Mouse (Mus musculus) intestine, postnatal 0 days (tissue): ENCODE measurements around the gene Bsn. TPM values are rescaled to one million over a fixed set of nuclear protein-coding genes. Genes with fewer than 3 reads are reported as not detected.

Experiments used
- ATAC-seq: fragments of 200-750 bp; cut with Nextera tagmentation; 2 replicates; pipeline ENCODE4 v1.8.0; 2017; ENCODE audit warnings: mild to moderate bottlenecking, moderate TSS enrichment, moderate library complexity
- H3K27ac ChIP-seq: fragments of 300-500 bp; sonication (generic); 2 replicates; pipeline ENCODE4 v1.5.1; 2014; ENCODE audit warnings: mild to moderate bottlenecking, low read depth, low read length, moderate library complexity
- H3K27me3 ChIP-seq: fragments of 300-500 bp; sonication (generic); replicated peaks from 2 replicates; pipeline ENCODE4 v1.6.1; 2014; ENCODE audit warnings: low read length, mixed read lengths; ENCODE audit not compliant: control insufficient read depth, insufficient read depth
- H3K36me3 ChIP-seq: fragments of 300-500 bp; sonication (generic); 2 replicates; pipeline ENCODE4 v1.6.1; 2014; ENCODE audit warnings: mild to moderate bottlenecking, moderate library complexity; ENCODE audit not compliant: control insufficient read depth, insufficient read depth
- H3K4me1 ChIP-seq: fragments of 300-500 bp; sonication (generic); replicated peaks from 2 replicates; pipeline ENCODE4 v1.6.1; 2014; ENCODE audit warnings: antibody characterized with exemption, low read length, mixed read lengths; ENCODE audit not compliant: control insufficient read depth, insufficient read depth
- H3K4me2 ChIP-seq: fragments of 300-500 bp; sonication (generic); replicated peaks from 2 replicates; pipeline ENCODE4 v1.6.1; 2014; ENCODE audit warnings: low read depth, mild to moderate bottlenecking, moderate library complexity
- H3K4me3 ChIP-seq: fragments of 300-500 bp; sonication (generic); 2 replicates; pipeline ENCODE4 v1.5.1; 2014; ENCODE audit warnings: low read depth, low read length
- H3K9ac ChIP-seq: fragments of 300-500 bp; sonication (generic); 2 replicates; pipeline ENCODE4 v1.6.1; 2014; ENCODE audit warnings: mild to moderate bottlenecking, low read depth, low read length
- H3K9me3 ChIP-seq: fragments of 300-500 bp; sonication (generic); 2 replicates; pipeline ENCODE4 v1.6.1; 2016; ENCODE audit warnings: mixed run types; ENCODE audit not compliant: control insufficient read depth
- CTCF ChIP-seq: sonication (generic); IDR thresholded peaks from 2 replicates; pipeline ENCODE4 v1.5.1; 2016; ENCODE audit warnings: low read depth, mild to moderate bottlenecking, control low read depth, antibody characterized with exemption, moderate library complexity
- WGBS: fragments of 180-500 bp; shearing (Covaris S2); extraction: QIAGEN DNeasy Blood & Tissue Kit; methylation state at CpG from one replicate; pipeline ENCODE4 v1.1.7; 2014; 5-methylcytosine and 5-hydroxymethylcytosine counted together
- polyA plus RNA-seq: library from polyadenylated mRNA; unstranded; fragments of >200 nt; fragmentation: Nextera tagmentation; extraction: Ambion mirVana; gene quantifications from 2 replicates; pipeline ENCODE4 v1.2.1, GENCODE M21; 2015

Gene Bsn
- polyA plus RNA-seq, 1 experiment from 2014 or later, result 1.6 TPM

- H3K36me3 ChIP-seq, result peaks cover 19% of the 10 kb centered on the region; the same call in 1 of the 2 replicates
- H3K9ac ChIP-seq, result no peak overlapping the region
- ATAC-seq, result peak; percentile 88
- H3K4me3 ChIP-seq, result no peak overlapping the region
- H3K9me3 ChIP-seq, result no peaks in the 10 kb centered on the region
- 14% methylated on average over 11 of the region's 11 CpGs for WGBS
- peak overlapping the region; percentile 90 for H3K27ac ChIP-seq
- H3K27me3 ChIP-seq, result no peaks in the 10 kb centered on the region
- no peak for TF ChIP-seq CTCF
- peaks cover 12% of the 10 kb centered on the region for H3K4me1 ChIP-seq
- H3K4me2 ChIP-seq, result no peak overlapping the region; the same call in 1 of the 2 replicates
Observed at GRCm38 (mm10) chr9:108119891-108120411, 70.2 kb downstream of the Bsn start.

DNA sequence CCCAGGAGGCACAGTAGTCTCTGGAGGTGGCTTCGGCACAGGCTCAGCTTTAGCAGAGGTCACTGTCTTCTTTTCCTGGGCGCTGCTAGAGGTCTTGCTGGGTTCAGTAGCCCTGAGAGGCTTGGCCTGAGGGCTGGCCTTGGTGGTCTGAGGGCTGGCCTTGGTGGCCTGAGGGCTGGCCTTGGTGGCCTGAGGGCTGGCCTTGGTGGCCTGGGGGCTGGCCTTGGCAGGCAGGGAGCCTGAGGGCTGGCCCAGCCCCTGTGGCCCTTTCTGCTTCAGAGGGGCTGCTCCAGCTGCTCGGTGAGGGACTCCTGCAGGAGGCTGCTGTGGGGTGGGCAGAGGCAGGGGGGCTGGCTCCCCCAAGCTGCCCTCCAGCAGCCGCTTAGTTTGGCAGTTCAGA is 73.0 kb downstream of the Bsn start:
- no peak for ATAC-seq
- Histone ChIP-seq H3K27ac (no peak overlapping the region), H3K4me2 (no peak overlapping the region), H3K27me3 (no peaks in the 10 kb centered on the region), H3K9ac (no peak overlapping the region), H3K4me3 (no peak overlapping the region), H3K4me1 (peaks cover 12% of the 10 kb centered on the region), H3K9me3 (no peaks in the 10 kb centered on the region), H3K36me3 (peaks cover 36% of the 10 kb centered on the region; the same call in 1 of the 2 replicates)
- no peak for TF ChIP-seq CTCF
- 73% methylated on average over 4 of the region's 4 CpGs for WGBS

DNA sequence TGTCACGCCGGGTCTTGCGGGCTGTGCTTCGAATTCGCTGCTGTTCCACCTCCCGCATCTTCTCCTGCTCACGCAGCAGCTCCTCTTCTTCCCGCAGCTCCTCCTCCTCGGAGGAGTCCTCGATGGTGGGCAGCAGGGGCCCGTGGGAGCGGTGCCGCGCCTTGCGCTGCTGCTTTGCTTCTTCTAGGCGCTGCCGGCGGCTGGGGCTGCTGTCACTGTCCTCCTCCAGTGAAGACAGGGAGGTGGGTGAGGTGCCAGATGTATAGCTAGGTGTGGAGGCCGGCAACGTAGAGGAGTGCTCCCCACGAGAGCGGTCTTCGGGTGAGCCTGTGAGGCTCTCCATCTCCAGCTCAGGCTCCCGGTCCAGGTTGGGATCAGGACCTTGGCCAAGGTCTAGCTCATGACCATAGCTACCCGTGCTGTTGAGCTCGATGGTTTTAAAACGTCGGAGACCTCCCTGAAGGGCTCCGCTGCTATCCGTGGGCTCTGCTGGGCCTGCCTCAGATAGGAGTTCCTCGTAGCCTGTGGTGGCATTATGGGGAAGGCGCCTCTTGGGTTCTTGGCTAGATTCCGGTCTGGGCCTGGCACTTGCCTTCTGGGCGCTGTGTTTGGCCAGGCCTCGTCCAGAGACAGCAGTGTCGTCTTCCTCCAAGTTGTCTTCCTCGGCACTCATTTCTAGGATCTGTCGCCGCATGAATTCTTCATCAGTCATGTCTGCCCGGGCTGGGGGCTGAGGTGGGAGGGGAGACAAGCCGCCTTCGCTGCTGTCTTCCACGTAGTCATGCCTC is 74.7 kb downstream of the Bsn start:
- H3K9me3 ChIP-seq, result no peaks in the 10 kb centered on the region
- no peaks in the 10 kb centered on the region for H3K27me3 ChIP-seq
- no peak for TF ChIP-seq CTCF
- 70% methylated on average over 43 of the region's 43 CpGs for WGBS
- peaks cover 36% of the 10 kb centered on the region; the same call in 1 of the 2 replicates for H3K36me3 ChIP-seq
- no peak for ATAC-seq
- H3K9ac ChIP-seq, result no peak overlapping the region
- H3K4me3 ChIP-seq, result no peak overlapping the region
- no peak overlapping the region for H3K27ac ChIP-seq
- peaks cover 3% of the 10 kb centered on the region for H3K4me1 ChIP-seq
- H3K4me2 ChIP-seq, result no peak overlapping the region

DNA sequence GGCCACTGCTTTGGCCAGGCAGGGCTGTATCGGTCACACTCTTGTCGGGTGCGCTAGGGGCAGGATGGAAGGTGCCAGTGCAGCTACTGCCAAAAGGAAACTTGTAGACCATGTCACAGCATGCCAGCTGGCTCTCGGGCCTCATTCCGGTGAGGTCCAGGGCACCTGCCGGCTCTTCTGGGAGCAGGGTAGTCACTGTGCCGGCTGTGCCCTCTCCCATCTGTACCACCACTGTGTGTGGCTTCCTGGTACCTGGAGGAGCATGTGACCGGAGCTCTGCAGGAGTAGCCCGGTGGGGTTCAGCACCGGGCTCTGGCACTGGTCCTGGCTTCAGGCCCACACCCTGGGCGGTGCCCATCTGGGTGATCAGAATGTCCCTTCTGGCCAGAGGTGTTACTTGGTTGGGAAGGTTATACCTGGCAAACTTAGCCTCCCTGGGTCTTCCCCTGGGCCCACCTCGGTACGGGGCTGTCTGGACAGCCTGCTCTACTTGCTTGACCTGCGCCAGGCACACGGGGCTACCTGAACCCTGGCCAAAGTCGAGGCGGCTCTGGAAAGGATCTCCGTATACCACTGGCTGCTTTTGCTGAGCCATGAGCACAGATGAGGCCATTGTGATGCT is 77.4 kb downstream of the Bsn start:
- no peaks in the 10 kb centered on the region for H3K9me3 ChIP-seq
- H3K36me3 ChIP-seq, result peaks cover 36% of the 10 kb centered on the region; the same call in 1 of the 2 replicates
- no peaks in the 10 kb centered on the region for H3K27me3 ChIP-seq
- TF ChIP-seq CTCF, result no peak
- WGBS, result 95% methylated on average over 18 of the region's 18 CpGs
- ATAC-seq, result no peak
- H3K9ac ChIP-seq, result no peak overlapping the region
- H3K4me3 ChIP-seq, result no peak overlapping the region
- H3K27ac ChIP-seq, result no peak overlapping the region; the same call in 1 of the 2 replicates
- no peaks in the 10 kb centered on the region; the same call in 1 of the 2 replicates for H3K4me1 ChIP-seq
- H3K4me2 ChIP-seq, result no peak overlapping the region

DNA sequence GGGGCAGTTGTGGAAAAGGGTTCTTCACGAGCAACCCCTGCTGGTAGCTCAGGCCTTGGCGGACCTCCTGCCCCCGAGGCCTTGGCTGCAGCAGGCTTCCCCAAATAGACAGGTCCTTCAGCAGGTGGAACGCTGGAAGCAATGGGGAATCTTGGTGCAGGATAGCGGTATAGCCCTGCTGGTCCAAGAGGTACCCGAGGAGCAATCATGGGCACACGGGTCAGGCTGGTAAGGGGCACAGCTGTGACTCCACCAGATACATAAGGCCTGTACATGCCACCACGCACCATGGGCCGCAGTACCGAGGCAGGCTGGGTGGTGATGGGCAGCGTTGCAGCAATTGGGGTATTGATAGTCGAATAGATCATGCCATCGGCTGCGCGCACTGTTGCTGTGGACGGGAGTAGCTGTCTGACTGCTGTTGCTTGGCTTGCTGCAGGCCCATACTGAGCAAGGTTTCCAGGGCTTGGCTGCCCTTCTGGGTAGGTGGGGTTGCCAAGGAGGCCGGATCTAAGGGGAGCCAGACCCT is 78.5 kb downstream of the Bsn start:
- 72% methylated on average over 17 of the region's 17 CpGs for WGBS
- Histone ChIP-seq H3K4me3 (peak overlapping the region; percentile 16), H3K4me1 (no peaks in the 10 kb centered on the region; the same call in 1 of the 2 replicates), H3K27ac (no peak overlapping the region), H3K9me3 (no peaks in the 10 kb centered on the region), H3K4me2 (peak overlapping the region; percentile 59), H3K36me3 (peaks cover 40% of the 10 kb centered on the region; the same call in 1 of the 2 replicates), H3K9ac (peak overlapping the region; percentile 40; the same call in 1 of the 2 replicates), H3K27me3 (no peaks in the 10 kb centered on the region)
- TF ChIP-seq CTCF, result peak; percentile 27
- no peak for ATAC-seq

DNA sequence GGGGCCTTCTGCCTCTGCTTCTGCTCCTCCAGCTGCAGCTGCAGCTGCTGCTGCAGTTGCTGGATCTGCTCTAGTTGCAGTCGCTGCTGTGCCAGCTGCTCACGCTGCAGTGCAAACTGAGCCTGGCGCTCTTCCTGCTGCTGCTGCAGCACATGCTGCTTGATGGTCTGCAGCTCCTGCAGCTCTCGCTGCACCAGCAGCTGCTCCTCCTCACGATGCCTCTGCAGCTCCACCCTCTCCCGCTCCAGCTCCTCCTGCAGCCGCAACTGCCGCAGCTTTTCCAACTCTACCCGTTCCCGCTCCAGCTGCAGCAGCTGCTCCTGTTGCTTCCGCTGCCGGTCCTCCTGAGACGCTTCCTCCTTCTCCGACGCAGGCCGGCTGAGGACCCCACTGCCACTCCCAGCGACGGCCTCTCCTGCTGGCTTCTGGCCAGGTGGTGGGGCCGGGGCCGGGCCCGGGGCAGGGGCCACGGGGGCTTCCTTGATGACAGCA is 79.0 kb downstream of the Bsn start:
- peaks cover 35% of the 10 kb centered on the region; the same call in 1 of the 2 replicates for H3K36me3 ChIP-seq
- no peaks in the 10 kb centered on the region for H3K27me3 ChIP-seq
- H3K9ac ChIP-seq, result peak overlapping the region; percentile 40; the same call in 1 of the 2 replicates
- no peak for ATAC-seq
- H3K9me3 ChIP-seq, result no peaks in the 10 kb centered on the region
- 7% methylated on average over 22 of the region's 22 CpGs for WGBS
- H3K4me2 ChIP-seq, result peak overlapping the region; percentile 59
- H3K4me1 ChIP-seq, result no peaks in the 10 kb centered on the region; the same call in 1 of the 2 replicates
- no peak for TF ChIP-seq CTCF
- H3K4me3 ChIP-seq, result peak overlapping the region; percentile 16
- no peak overlapping the region for H3K27ac ChIP-seq
